Mouse (Mus musculus) spleen, embryonic (tissue): ENCODE measurements at regions not wholly inside any gene's neighbourhood (a gene's known extent, or its start where the extent isn't known, plus 50 kb on each side); places are given as distances from the start of the nearest gene placed in this dataset.

ENCODE experiments used
- CTCF ChIA-PET: fragments of 350-600 bp; sonication (Branson Sonifier 250); formaldehyde crosslinking; loops from one replicate; lab custom pipeline; 2022; lab: Charles Lee

- CTCF ChIA-PET = no interaction called here
Observed at GRCm38 (mm10) chr9:14091099-14091930, 183.6 kb upstream of the Sesn3 start.

- CTCF ChIA-PET = interaction anchor here (1.5 kb wide), 1 partner anchor 18 kb away, joined by 4 read pairs; no protein-coding TSS in a partner anchor
Observed at GRCm38 (mm10) chr9:14092996-14093442, 181.8 kb upstream of the Sesn3 start.

DNA sequence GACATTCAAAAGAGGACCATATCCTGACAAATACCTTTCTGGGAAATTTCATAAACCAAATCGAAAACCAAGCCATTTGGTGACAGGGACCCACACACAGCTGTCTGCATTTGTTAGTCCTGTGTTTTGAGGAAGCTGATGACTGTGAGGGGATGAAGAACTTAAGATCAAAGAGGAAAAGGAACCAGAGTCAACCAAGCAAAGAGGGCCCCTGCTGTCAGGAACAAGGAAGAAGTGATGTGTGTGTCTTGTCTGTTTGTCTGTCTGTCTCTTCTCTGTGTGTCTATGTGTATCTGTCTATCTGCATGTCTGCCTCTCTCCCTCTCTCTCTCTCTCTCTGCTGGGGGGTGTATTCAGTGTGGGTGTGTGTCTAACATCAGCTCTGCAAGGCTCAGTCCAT is 171.3 kb upstream of the Sesn3 start:
- CTCF ChIA-PET = interaction anchor here (0.6 kb wide), 1 partner anchor 395 kb away, joined by 10 read pairs; no protein-coding TSS in a partner anchor

DNA sequence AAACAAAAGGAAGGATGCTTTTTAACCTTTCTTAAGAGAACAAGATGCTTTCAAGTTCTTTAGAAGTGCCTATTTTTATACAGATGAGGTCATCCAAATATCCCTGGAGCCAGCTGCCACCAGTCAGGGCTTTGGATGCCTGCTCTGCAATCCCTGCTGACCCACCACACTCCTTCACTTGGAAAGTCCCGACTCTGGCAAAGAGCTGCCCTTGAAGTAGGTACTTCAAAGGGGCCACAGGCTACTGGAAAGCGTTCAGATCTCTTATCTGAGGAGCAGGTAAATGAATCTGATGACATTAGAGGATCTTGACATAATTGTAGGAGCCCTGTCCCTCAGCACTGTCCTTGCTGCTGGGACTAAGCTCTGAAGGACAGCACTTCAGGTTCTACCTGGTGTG is 169.9 kb upstream of the Sesn3 start:
- CTCF ChIA-PET = no interaction called here

- CTCF ChIA-PET = interaction anchor here (0.6 kb wide), 1 partner anchor 182 kb away, joined by 3 read pairs; no protein-coding TSS in a partner anchor
Observed at GRCm38 (mm10) chr9:14106371-14106770, 168.5 kb upstream of the Sesn3 start.

DNA sequence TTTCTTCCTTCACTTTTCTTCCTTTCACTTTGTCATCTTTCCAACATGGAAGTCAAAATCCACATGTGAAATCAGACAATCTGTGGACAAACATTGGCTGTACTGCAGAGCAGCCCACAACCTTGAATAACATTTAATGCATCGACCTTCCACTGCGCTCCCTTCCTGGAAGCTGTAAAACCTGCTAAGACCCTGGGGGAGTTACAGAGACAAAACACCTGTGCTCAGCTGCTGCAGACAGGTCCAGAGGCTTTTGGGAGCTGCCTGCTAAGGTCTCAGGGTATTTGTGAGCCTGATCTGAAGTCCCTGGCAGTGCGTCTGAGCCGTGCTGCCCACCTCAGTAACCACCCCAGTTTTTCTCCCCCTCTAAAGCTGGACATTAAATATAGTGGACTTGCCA is 166.1 kb upstream of the Sesn3 start:
- CTCF ChIA-PET = no interaction called here

DNA sequence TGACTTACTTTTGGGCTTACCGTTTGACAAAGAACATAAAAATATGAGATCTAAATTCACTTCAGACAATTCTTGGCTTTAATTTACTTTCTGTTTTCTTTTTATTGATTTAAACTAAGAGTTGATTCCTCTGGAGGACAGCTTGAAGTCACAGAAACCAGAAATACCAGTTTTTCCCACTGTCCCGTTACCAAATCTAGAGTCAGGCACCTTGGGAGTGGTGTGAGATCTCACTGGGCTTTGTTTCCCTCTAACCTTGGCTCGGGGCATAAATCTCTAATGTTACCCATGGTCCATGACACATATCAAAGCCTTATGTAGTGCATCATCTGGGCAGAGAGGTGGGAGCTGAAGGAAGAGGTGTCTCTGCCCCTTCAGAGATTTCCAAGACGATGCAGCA is 165.4 kb upstream of the Sesn3 start:
- CTCF ChIA-PET = no interaction called here

GRCm38 (mm10) chr9:14111713-14112112 is 163.2 kb upstream of the Sesn3 start:
- CTCF ChIA-PET = interaction anchor here (0.8 kb wide), 1 partner anchor 18 kb away, joined by 4 read pairs; no protein-coding TSS in a partner anchor

- CTCF ChIA-PET = no interaction called here
Observed at GRCm38 (mm10) chr9:14115521-14115920, 159.3 kb upstream of the Sesn3 start.

DNA sequence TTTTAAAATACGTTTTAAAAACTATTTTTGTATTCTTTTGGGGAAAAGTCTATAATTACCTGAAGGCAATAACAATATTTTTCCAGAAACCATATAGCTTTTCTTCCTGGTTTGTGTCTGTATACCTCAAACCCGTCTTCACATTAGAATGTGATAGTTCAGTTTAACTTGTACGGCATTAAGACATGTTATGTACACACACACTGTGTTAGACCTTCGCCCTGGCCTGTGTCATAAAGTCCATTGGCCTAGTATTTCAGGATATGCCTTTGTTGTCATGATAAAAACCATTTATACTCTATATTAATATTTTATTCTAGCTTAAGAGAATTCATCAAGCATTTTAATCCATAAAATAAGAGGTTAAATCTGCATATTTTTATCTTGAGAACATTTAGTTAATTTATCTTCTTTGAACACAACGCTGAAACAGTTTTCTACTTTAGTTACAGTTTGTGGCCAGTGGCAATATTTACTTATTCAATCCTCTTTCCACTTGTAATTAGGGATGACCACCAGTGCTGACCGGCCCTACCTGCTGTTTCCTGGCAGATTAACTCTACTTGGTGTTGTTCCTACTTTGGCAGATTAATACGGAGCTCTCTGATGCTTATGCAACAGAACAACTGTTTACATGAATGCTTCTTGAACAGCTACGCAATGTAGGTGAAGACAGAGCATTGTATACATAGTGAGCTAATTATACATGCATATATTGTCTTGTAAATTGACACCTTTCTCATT is 158.6 kb upstream of the Sesn3 start:
- CTCF ChIA-PET = no interaction called here

DNA sequence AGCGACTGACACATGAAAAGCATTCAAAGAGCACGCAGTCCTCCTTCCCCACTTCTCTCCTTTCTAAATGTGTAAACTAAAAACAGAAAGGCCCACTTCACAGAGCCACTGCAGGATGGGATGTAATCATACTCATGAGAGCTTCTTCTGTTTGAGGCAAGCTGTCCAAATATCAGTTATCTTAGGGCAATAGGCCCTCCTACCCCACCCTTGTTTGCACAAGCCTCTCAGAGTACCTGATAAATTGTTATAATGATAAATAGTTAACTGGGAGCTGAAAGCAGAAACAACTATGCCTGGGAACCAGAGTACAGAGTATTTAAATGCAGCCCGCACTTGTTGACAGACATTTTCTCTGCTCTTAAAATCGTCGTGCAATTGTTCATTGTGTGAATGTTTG is 141.5 kb upstream of the Sesn3 start:
- CTCF ChIA-PET = no interaction called here

DNA sequence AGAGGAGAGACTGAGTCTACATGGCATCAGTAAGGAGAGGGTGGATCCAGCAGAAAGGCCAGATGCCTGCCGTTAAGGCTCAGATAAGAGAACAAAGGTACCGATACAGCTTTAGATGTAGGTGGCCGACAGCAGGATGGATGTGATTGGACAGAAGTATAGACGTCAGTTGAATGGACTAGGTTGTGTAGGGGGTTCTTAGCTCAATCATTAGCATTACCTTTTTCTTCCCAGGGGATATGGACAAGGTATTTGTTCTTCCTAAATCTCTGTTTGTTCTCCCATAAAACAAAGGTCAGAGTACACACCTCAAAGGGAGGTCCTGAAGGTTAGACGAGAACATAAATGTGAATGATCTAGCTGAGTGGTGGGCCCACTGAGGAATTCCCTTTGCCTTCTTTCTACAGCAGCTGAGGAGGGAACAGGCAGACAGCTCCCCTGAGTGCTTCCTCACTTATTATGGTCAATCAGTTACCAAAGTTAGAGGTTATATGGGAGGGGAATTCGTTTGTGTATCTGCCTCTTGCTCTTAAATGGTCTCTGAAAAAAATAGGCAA is 139.9 kb upstream of the Sesn3 start:
- CTCF ChIA-PET = no interaction called here

- CTCF ChIA-PET = interaction anchor here (0.8 kb wide), 1 partner anchor 135 kb away, joined by 6 read pairs; no protein-coding TSS in a partner anchor
Observed at GRCm38 (mm10) chr9:14141321-14141720, 133.5 kb upstream of the Sesn3 start.

GRCm38 (mm10) chr9:14143988-14144387 is 130.9 kb upstream of the Sesn3 start:
- CTCF ChIA-PET = no interaction called here

DNA sequence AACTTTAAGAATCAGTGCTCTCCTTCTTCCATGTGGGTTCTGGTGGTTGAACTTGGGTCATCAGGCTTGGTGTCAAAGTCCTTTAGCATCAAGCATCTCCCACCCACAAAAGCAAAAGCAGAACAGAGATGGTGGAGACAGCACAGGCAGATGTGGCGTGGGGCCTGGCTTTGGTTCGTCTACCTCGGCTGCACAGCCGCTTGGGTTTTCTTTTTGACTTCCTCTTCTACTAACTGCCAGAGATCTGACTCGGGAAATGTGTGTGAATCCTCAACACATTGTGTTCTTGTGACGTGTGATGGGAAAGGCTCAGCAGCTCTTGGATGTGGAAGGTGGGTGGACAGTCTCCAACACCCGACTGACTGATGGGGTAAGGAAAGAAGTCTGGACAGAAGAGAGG is 127.8 kb upstream of the Sesn3 start:
- CTCF ChIA-PET = no interaction called here

GRCm38 (mm10) chr9:14147731-14148130 is 127.1 kb upstream of the Sesn3 start:
- CTCF ChIA-PET = no interaction called here

DNA sequence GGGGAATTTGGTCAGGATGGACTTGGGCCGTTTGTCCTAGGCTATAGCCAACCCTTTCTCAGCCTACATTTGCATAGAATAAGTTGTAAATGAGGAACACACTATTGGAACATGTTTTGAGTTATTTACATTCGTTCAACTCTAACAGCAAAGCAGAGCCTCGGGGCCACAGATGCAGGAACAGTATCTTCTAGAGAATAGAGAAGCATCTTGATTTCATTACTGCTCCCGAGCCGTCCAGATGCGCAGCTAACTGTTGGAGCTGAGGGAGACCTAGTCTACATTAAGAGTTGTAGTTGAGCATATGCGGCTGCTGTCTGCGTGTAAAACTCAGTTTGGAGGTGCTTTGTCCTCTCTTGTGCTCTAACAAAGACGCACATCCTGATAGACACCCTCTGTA is 124.6 kb upstream of the Sesn3 start:
- CTCF ChIA-PET = no interaction called here

GRCm38 (mm10) chr9:14156967-14157366 is 117.9 kb upstream of the Sesn3 start:
- CTCF ChIA-PET = no interaction called here

DNA sequence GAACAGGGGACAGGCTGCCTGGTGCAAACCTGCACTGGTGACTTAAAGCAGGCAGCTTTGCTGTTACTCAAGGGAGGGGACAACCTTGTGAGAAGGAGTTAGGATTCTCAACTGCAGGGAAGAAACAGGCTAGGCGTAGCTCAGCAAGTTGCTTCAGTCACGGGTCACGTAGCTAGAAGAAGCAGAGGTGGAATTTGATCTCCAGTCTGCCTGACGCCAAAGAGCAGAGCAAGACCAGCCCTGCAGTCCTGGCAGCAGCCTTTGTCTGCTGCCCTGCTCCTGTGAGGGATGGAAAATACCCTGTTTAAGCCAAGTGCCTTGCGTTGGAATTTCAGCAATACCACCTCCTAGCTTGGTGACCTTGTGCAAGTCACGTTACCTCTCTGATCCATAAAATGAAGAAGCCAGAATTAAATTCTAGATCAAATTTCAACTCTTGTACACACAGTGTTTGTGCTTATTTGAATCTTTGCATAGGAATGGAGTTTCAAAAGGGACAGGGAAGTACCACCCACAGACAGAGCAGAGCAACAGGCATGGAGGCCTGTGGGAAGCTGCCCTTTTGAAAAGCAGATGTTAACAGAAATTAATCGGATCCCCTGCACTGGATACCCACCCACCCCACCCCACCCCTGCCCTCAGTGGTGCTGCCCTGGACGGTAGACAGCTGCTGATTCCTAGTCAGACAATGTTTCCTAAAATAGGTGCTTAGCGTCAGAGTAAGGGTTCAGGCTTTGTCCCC is 116.6 kb upstream of the Sesn3 start:
- CTCF ChIA-PET = no interaction called here

GRCm38 (mm10) chr9:14160207-14160606 is 114.7 kb upstream of the Sesn3 start:
- CTCF ChIA-PET = no interaction called here

DNA sequence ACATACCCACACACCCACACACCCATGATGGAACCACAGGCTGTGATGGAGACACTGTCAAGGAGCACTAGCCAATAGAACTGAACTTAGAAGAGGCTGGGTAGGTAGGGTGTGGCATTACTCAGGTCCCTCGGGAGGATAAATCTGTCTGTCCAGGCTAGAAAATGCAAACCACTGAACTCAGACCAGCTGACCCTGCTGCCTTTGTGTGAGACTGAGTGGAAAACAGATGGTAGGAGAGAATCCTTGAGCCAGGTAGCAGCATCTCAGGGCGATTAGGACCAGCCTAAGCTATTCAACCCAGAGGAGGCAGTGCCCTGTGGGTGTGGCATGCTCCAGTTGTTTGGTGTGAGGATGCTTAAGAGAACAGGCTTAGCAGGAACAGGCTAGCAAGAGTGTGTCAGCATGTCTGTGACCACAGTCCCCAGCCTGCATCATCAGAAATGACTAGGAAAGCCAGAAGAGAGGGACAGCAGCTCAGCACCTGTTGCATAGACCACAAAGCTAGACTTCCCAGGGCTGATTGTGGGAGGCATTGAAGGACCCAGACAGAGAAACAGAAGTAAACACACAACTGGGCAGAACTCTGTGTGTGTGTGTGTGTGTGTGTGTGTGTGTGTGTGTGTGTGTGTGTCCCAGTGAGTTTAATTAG is 103.2 kb upstream of the Sesn3 start:
- CTCF ChIA-PET = no interaction called here
